ENCODE assay signal across 15 mouse cellular contexts in the genomic region with DNA sequence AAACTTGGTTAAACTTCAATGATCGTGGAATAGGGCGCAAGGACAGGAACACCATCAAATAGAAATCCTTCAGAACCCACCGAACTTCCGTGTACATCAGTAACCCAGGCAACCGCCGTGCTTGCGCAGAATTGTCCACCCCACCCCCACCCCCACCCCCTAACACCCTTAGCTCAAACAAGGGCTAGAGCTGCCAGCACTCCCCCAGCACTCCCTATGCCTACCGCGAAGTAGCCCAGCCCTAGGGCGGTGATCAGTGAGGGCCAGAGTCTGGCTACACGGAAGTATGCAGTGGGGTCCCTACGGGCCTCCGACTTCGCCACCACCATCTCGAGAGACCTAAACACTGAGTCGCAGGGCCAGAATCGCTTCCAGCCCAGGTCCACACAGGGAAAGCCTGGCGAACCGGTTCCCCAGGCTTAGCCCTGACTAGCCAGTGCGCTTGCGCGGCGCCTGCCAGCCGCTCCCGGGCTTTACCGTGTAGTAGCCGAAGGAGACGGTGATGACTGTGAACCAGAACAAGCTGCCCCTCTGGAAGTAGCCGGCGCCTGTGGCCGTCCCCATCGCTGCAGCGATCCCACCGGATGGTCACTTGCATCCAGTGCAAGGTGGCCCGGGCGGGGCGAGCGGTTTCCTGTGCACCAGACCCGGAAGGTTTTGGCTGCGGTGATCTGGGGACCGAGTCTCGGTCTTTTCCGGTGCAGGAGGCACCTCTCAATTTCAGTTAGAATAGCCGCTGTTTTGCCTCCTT. TPM values are rescaled to one million over a fixed set of nuclear protein-coding genes. Genes with fewer than 3 reads are reported as not detected.
DNase-seq lines count a peak whose midpoint lies in the region; ATAC-seq lines count a peak whose summit lies in the region.
"Not testable (repeated sequence)": the region's sequence is repeated elsewhere in the genome, so short reads cannot be mapped to it uniquely, and the experiment has no call there.
"Had no signal": no experiment of that assay in that cellular context is flagged by ENCODE, and none has a peak within 500 bp of the region (broad histone marks: within the 10 kb centered on the region; RNA-seq: fewer than 3 reads in every experiment).

No protein-coding gene starts in this region.

- not testable (repeated sequence) for H3K9ac ChIP-seq in forebrain, embryonic 14.5 days (ENCODE audit: low read length); hindbrain, embryonic 11.5 days (ENCODE audit: low read depth, low read length); intestine, embryonic 16.5 days (ENCODE audit: low read depth, low read length); liver, embryonic 12.5 days

- H3K4me3 ChIP-seq in forebrain, embryonic 14.5 days (ENCODE audit: low read depth, low read length); hindbrain, embryonic 11.5 days (ENCODE audit: low read depth, low read length); intestine, embryonic 16.5 days (ENCODE audit: low read length); liver, embryonic 12.5 days: not testable (repeated sequence)

- not testable (repeated sequence) for H3K27ac ChIP-seq in forebrain, embryonic 14.5 days (ENCODE audit: low read depth, low read length); hindbrain, embryonic 11.5 days (ENCODE audit: low read depth, low read length); intestine, embryonic 16.5 days (ENCODE audit: low read length); liver, embryonic 12.5 days

- H3K4me2 ChIP-seq in forebrain, embryonic 14.5 days (ENCODE audit: low read length); hindbrain, embryonic 11.5 days (replicated peaks; ENCODE audit: low read depth, low read length); intestine, embryonic 16.5 days (ENCODE audit: low read depth, low read length); liver, embryonic 12.5 days: not testable (repeated sequence)

- DNase-seq in forebrain, embryonic 14.5 days (ENCODE audit: low spot score); hindbrain, embryonic 11.5 days (ENCODE audit: low spot score): not testable (repeated sequence)

- H3K4me1 ChIP-seq in forebrain, embryonic 14.5 days (ENCODE audit: control insufficient read depth, insufficient read depth, low read length); hindbrain, embryonic 11.5 days (replicated peaks; ENCODE audit: control insufficient read depth, insufficient read depth, low read length); intestine, embryonic 16.5 days (ENCODE audit: control insufficient read depth, insufficient read depth, low read length); liver, embryonic 12.5 days: not testable (repeated sequence)

- not testable (repeated sequence) for H3K36me3 ChIP-seq in forebrain, embryonic 14.5 days (ENCODE audit: control insufficient read depth, insufficient read depth, low read length); hindbrain, embryonic 11.5 days (ENCODE audit: control insufficient read depth, insufficient read depth, low read length); intestine, embryonic 16.5 days (ENCODE audit: control insufficient read depth, insufficient read depth, low read length); liver, embryonic 12.5 days

- H3K9me3 ChIP-seq in forebrain, embryonic 14.5 days (replicated peaks; ENCODE audit: control insufficient read depth, low read length); hindbrain, embryonic 11.5 days (ENCODE audit: control insufficient read depth, low read length); intestine, embryonic 16.5 days (ENCODE audit: control insufficient read depth, low read length); liver, embryonic 12.5 days (replicated peaks): not testable (repeated sequence)

- H3K27me3 ChIP-seq in forebrain, embryonic 14.5 days (replicated peaks; ENCODE audit: control insufficient read depth, insufficient read depth, low read length); hindbrain, embryonic 11.5 days (ENCODE audit: control insufficient read depth, insufficient read depth, low read length); intestine, embryonic 16.5 days (replicated peaks; ENCODE audit: control insufficient read depth, insufficient read depth, low read length); liver, embryonic 12.5 days (replicated peaks): not testable (repeated sequence)

- no CpG with 5 or more reads among the region's 44 CpGs for WGBS in forebrain, embryonic 14.5 days
- WGBS in hindbrain, embryonic 11.5 days = no CpG with 5 or more reads among the region's 44 CpGs
- no CpG with 5 or more reads among the region's 44 CpGs for WGBS in intestine, embryonic 16.5 days
- no CpG with 5 or more reads among the region's 44 CpGs for WGBS in liver, embryonic 12.5 days (ENCODE audit: insufficient replicate concordance)

- peak; percentile 76 for ATAC-seq in common myeloid progenitor, adult 5-6 weeks (replicated peaks; ENCODE audit: low read depth, poor library complexity, severe bottlenecking)
- ATAC-seq in forebrain, embryonic 14.5 days = peak; percentile 93
- peak; percentile 63; the same call in 1 of the 2 replicates for ATAC-seq in hindbrain, embryonic 11.5 days (ENCODE audit: low FRiP score)
- peak; percentile 95 for ATAC-seq in intestine, embryonic 16.5 days
- peak; percentile 72 for ATAC-seq in liver, embryonic 12.5 days
- peak; percentile 79 for ATAC-seq in megakaryocyte, adult 5-6 weeks (ENCODE audit: poor library complexity, severe bottlenecking)
- ATAC-seq in monocyte, adult 5-6 weeks (replicated peaks; ENCODE audit: insufficient number of reproducible peaks, low FRiP score, low TSS enrichment, poor library complexity, severe bottlenecking) = peak; percentile 62

RNA-seq across cellular contexts. Expression of gene Tmem254c, which starts 0.4 kb away (rescaled TPM):
- 24.6 and 28.3 TPM in 2 replicates for total RNA-seq in common myeloid progenitor, adult 5-6 weeks (2017)
- 11.6 and 24.2 TPM in 2 replicates for polyA plus RNA-seq in forebrain, embryonic 14.5 days (2014; fragmentation: Nextera tagmentation; extraction: Ambion mirVana)
- 22.1 and 24.6 TPM in 2 replicates for polyA plus RNA-seq in hindbrain, embryonic 11.5 days (2014; fragmentation: Nextera tagmentation; extraction: Ambion mirVana)
- polyA plus RNA-seq in intestine, embryonic 16.5 days (2015; fragmentation: Nextera tagmentation; extraction: Ambion mirVana) = 56.1 and 61.1 TPM in 2 replicates
- polyA plus RNA-seq in liver, embryonic 12.5 days (2016; fragmentation: Nextera tagmentation; extraction: Ambion mirVana) = 12.9 and 13.0 TPM in 2 replicates
- 20.8 and 25.9 TPM in 2 replicates for total RNA-seq in megakaryocyte, adult 5-6 weeks (2015)
- 15.2 and 24.2 TPM in 2 replicates for total RNA-seq in megakaryocyte, adult 5-6 weeks (2017)
- total RNA-seq in monocyte, adult 5-6 weeks (2017) = 21.2 to 71.6 TPM (median 36.3 TPM) in 3 replicates

RNA-seq across cellular contexts. Expression of gene Cphx2, which starts 14.6 kb away (rescaled TPM):
- not detected in 2 replicates for total RNA-seq in common myeloid progenitor, adult 5-6 weeks (2017)
- not detected in 2 replicates for polyA plus RNA-seq in forebrain, embryonic 14.5 days (2014; fragmentation: Nextera tagmentation; extraction: Ambion mirVana)
- polyA plus RNA-seq in hindbrain, embryonic 11.5 days (2014; fragmentation: Nextera tagmentation; extraction: Ambion mirVana) = not detected in 2 replicates
- not detected in 2 replicates for polyA plus RNA-seq in intestine, embryonic 16.5 days (2015; fragmentation: Nextera tagmentation; extraction: Ambion mirVana)
- not detected in 2 replicates for polyA plus RNA-seq in liver, embryonic 12.5 days (2016; fragmentation: Nextera tagmentation; extraction: Ambion mirVana)
- total RNA-seq in megakaryocyte, adult 5-6 weeks (2015) = not detected in 2 replicates
- not detected in 2 replicates for total RNA-seq in megakaryocyte, adult 5-6 weeks (2017)
- not detected in 3 replicates for total RNA-seq in monocyte, adult 5-6 weeks (2017)
- total RNA-seq: adrenal gland, postnatal 25 days; gastrocnemius, postnatal 25 days; layer of hippocampus, postnatal 14 days; left cerebral cortex, postnatal 25 days; MEL had no signal
- polyA plus RNA-seq: C2C12; frontal cortex, adult 2 months; heart, embryonic 11.5 days had no signal

RNA-seq across cellular contexts. Expression of gene Cphx3, which starts 15.3 kb away (rescaled TPM):
- not detected in 2 replicates for total RNA-seq in common myeloid progenitor, adult 5-6 weeks (2017)
- polyA plus RNA-seq in forebrain, embryonic 14.5 days (2014; fragmentation: Nextera tagmentation; extraction: Ambion mirVana) = not detected in 2 replicates
- polyA plus RNA-seq in hindbrain, embryonic 11.5 days (2014; fragmentation: Nextera tagmentation; extraction: Ambion mirVana) = not detected in 2 replicates
- polyA plus RNA-seq in intestine, embryonic 16.5 days (2015; fragmentation: Nextera tagmentation; extraction: Ambion mirVana) = 0.21 TPM in 1 of 2 replicates, not detected in the other
- not detected in 2 replicates for polyA plus RNA-seq in liver, embryonic 12.5 days (2016; fragmentation: Nextera tagmentation; extraction: Ambion mirVana)
- not detected in 2 replicates for total RNA-seq in megakaryocyte, adult 5-6 weeks (2015)
- total RNA-seq in megakaryocyte, adult 5-6 weeks (2017) = not detected in 2 replicates
- not detected in 3 replicates for total RNA-seq in monocyte, adult 5-6 weeks (2017)
- total RNA-seq: adrenal gland, postnatal 25 days; gastrocnemius, postnatal 25 days; layer of hippocampus, postnatal 14 days; left cerebral cortex, postnatal 25 days; MEL had no signal
- polyA plus RNA-seq: C2C12; frontal cortex, adult 2 months; heart, embryonic 11.5 days had no signal

RNA-seq across cellular contexts. Expression of gene Gm9780, which starts 24.2 kb away (rescaled TPM):
- not detected in 2 replicates for total RNA-seq in common myeloid progenitor, adult 5-6 weeks (2017)
- polyA plus RNA-seq in forebrain, embryonic 14.5 days (2014; fragmentation: Nextera tagmentation; extraction: Ambion mirVana) = 8.1 and 12.1 TPM in 2 replicates
- 0.67 and 2.0 TPM in 2 replicates for polyA plus RNA-seq in hindbrain, embryonic 11.5 days (2014; fragmentation: Nextera tagmentation; extraction: Ambion mirVana)
- 21.4 and 24.3 TPM in 2 replicates for polyA plus RNA-seq in intestine, embryonic 16.5 days (2015; fragmentation: Nextera tagmentation; extraction: Ambion mirVana)
- 0.26 and 1.3 TPM in 2 replicates for polyA plus RNA-seq in liver, embryonic 12.5 days (2016; fragmentation: Nextera tagmentation; extraction: Ambion mirVana)
- total RNA-seq in megakaryocyte, adult 5-6 weeks (2015) = 0.18 TPM in 1 of 2 replicates, not detected in the other
- total RNA-seq in megakaryocyte, adult 5-6 weeks (2017) = 4.2 TPM in 1 of 2 replicates, not detected in the other
- total RNA-seq in monocyte, adult 5-6 weeks (2017) = not detected in 3 replicates
- total RNA-seq: MEL had no signal

RNA-seq across cellular contexts. Expression of gene Duxbl2, which starts 51.4 kb away (rescaled TPM):
- total RNA-seq in common myeloid progenitor, adult 5-6 weeks (2017) = not detected in 2 replicates
- polyA plus RNA-seq in forebrain, embryonic 14.5 days (2014; fragmentation: Nextera tagmentation; extraction: Ambion mirVana) = not detected in 2 replicates
- polyA plus RNA-seq in hindbrain, embryonic 11.5 days (2014; fragmentation: Nextera tagmentation; extraction: Ambion mirVana) = 0.50 and 3.3 TPM in 2 replicates
- polyA plus RNA-seq in intestine, embryonic 16.5 days (2015; fragmentation: Nextera tagmentation; extraction: Ambion mirVana) = 0.70 TPM in 1 of 2 replicates, not detected in the other
- 0.42 TPM in 1 of 2 replicates, not detected in the other for polyA plus RNA-seq in liver, embryonic 12.5 days (2016; fragmentation: Nextera tagmentation; extraction: Ambion mirVana)
- total RNA-seq in megakaryocyte, adult 5-6 weeks (2015) = not detected in 2 replicates
- total RNA-seq in megakaryocyte, adult 5-6 weeks (2017) = not detected in 2 replicates
- not detected in 3 replicates for total RNA-seq in monocyte, adult 5-6 weeks (2017)
- total RNA-seq: adrenal gland, postnatal 25 days; gastrocnemius, postnatal 25 days; MEL had no signal
- polyA plus RNA-seq: C2C12 had no signal
